Mouse (Mus musculus): ENCODE results near the gene Slco3a1. TPM values are rescaled to one million over a fixed set of nuclear protein-coding genes. Genes with fewer than 3 reads are reported as not detected.
A peak's percentile ranks its signal among the peaks of the same experiment; 100 is the strongest.

The Slco3a1 gene
- polyA plus RNA-seq, 2 experiments = 0.69 to 1.1 TPM

DNA sequence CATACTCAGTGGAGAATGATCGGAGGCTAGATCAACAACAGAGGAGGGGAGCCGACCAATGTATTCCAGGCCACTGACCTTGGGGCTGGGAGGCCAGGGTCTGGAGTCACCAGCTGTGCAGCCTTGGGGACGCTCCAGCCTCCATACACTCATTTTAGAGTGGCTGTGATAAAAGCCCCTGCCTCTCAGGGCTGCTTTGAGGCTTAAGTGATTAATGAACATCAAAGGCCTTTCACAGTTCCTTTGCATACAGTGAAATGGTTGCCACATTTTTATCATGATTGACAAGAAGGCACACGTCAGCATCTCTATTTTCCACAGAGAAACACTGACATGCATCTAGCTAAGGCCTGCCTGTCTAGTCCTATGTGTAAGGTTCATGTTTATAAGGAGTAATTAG is 189.0 kb downstream of the Slco3a1 start:
- no peaks in the 10 kb centered on the region for H3K4me1 ChIP-seq (replicated peaks; ENCODE audit: control insufficient read depth in 2 of 2, insufficient read depth in 2 of 2, low read length in 1 of 2)
- ATAC-seq (ENCODE audit: insufficient read depth) (no peak), DNase-seq (ENCODE audit: low read depth in 3 of 3, low spot score in 3 of 3) (no peak)
- H3K9me3 ChIP-seq (ENCODE audit: control insufficient read depth, low read length) = no peaks in the 10 kb centered on the region
- no peaks in the 10 kb centered on the region for H3K36me3 ChIP-seq (replicated peaks; ENCODE audit: control insufficient read depth, insufficient read depth, low read depth)
- no peaks in the 10 kb centered on the region for H3K27me3 ChIP-seq (ENCODE audit: control insufficient read depth, insufficient read depth, low read length)
- no peak overlapping the region for H3K9ac ChIP-seq (replicated peaks)
- no peak overlapping the region for H3K27ac ChIP-seq
- WGBS (ENCODE audit: insufficient replicate concordance) = 42% methylated on average over 4 of the region's 4 CpGs
- no peak for TF ChIP-seq EP300 (IDR thresholded peaks at IDR 0.05; ENCODE audit: low read depth)
- TF ChIP-seq CTCF (IDR thresholded peaks at IDR 0.05; ENCODE audit: low read depth) = no peak
- no peak overlapping the region for H3K4me3 ChIP-seq (ENCODE audit: insufficient read depth in 1 of 2, low read depth in 2 of 2, low read length in 2 of 2)
- no peak overlapping the region for H3K4me2 ChIP-seq (ENCODE audit: low read depth)

DNA sequence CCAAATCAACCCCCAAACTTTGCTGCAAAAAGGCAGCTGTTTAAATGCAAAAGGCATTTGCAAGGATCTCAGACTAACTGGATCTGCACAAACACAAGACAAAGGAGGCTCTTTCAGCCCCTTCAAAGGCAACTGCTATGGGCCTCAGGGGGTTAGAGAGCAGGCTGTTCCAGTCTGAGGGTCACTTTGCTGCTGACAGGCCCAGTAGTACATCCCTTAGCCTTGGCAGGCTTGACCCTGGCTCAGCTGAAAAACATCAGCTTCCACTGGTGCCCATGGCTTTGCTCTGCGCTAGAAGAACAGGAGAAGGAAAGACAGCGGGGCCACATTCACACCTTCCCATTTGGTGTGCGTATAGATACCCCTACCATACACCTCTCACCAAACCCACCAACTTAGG is 189.6 kb downstream of the Slco3a1 start:
- no peak for DNase-seq (ENCODE audit: low read depth in 3 of 3, low spot score in 3 of 3)
- H3K4me1 ChIP-seq (replicated peaks; ENCODE audit: control insufficient read depth in 2 of 2, insufficient read depth in 2 of 2, low read length in 1 of 2) = no peaks in the 10 kb centered on the region
- H3K4me3 ChIP-seq (ENCODE audit: insufficient read depth in 1 of 2, low read depth in 2 of 2, low read length in 2 of 2) = no peak overlapping the region
- no peaks in the 10 kb centered on the region for H3K9me3 ChIP-seq (ENCODE audit: control insufficient read depth, low read length)
- no peak overlapping the region for H3K4me2 ChIP-seq (ENCODE audit: low read depth)
- WGBS (ENCODE audit: insufficient replicate concordance) = 76% methylated on average over 3 of the region's 3 CpGs
- H3K9ac ChIP-seq (replicated peaks) = no peak overlapping the region
- no peaks in the 10 kb centered on the region for H3K36me3 ChIP-seq (replicated peaks; ENCODE audit: control insufficient read depth, insufficient read depth, low read depth)
- ATAC-seq (ENCODE audit: insufficient read depth) = no peak
- no peak for TF ChIP-seq CTCF (IDR thresholded peaks at IDR 0.05; ENCODE audit: low read depth)
- TF ChIP-seq EP300 (IDR thresholded peaks at IDR 0.05; ENCODE audit: low read depth) = no peak
- no peak overlapping the region for H3K27ac ChIP-seq
- H3K27me3 ChIP-seq (ENCODE audit: control insufficient read depth, insufficient read depth, low read length) = no peaks in the 10 kb centered on the region

DNA sequence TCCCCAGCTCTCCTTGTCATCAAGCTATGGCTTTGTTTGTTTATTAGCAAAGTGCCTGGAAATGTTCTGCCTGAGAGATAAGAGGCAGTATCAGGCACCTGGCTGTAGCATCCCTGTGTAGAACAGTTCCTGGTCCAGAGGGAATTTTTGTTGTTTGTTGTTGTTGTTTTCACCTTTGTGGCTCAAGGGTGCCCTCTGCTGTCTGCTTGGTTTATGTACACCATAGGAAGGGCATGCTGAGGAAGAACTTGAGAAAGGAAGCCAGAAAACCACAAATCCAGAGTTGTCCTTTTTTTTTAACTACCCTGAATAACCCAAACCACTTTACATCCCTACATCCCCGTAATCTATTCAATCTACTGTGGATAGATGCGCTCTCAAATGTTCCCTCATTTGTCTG is 191.1 kb downstream of the Slco3a1 start:
- 21% methylated on average over 2 of the region's 2 CpGs for WGBS (ENCODE audit: insufficient replicate concordance)
- no peak overlapping the region for H3K9ac ChIP-seq (replicated peaks)
- H3K4me3 ChIP-seq (ENCODE audit: insufficient read depth in 1 of 2, low read depth in 2 of 2, low read length in 2 of 2) = no peak overlapping the region
- H3K27me3 ChIP-seq (ENCODE audit: control insufficient read depth, insufficient read depth, low read length) = no peaks in the 10 kb centered on the region
- DNase-seq (ENCODE audit: low read depth in 3 of 3, low spot score in 3 of 3) (no peak), ATAC-seq (ENCODE audit: insufficient read depth) (no peak)
- H3K36me3 ChIP-seq (replicated peaks; ENCODE audit: control insufficient read depth, insufficient read depth, low read depth) = no peaks in the 10 kb centered on the region
- no peak overlapping the region for H3K27ac ChIP-seq
- H3K4me2 ChIP-seq (ENCODE audit: low read depth) = no peak overlapping the region
- peak; percentile 47 for TF ChIP-seq CTCF (IDR thresholded peaks at IDR 0.05; ENCODE audit: low read depth)
- TF ChIP-seq EP300 (IDR thresholded peaks at IDR 0.05; ENCODE audit: low read depth) = no peak
- H3K4me1 ChIP-seq (replicated peaks; ENCODE audit: control insufficient read depth in 2 of 2, insufficient read depth in 2 of 2, low read length in 1 of 2) = no peaks in the 10 kb centered on the region
- H3K9me3 ChIP-seq (ENCODE audit: control insufficient read depth, low read length) = no peaks in the 10 kb centered on the region

DNA sequence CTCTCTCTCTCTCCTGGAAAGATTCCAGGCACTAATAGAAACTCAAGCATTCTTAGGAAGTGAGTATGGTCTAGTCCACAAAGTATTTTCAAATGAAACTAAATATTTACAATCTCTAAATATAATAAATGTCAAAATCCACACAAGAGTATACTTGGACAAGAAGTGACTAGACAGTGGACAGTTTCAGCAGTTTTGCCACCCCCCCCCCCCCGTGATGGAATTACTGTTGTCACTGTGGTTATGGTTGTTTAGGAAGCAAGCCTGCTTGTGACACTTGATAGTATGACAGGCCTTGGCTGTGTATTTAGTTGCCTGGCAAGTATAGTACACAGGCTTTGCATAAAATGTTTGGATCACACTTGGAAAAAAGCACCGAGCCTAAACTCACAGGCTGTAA is 192.9 kb downstream of the Slco3a1 start:
- Histone ChIP-seq H3K4me3 (ENCODE audit: insufficient read depth in 1 of 2, low read depth in 2 of 2, low read length in 2 of 2) (no peak overlapping the region), H3K9me3 (ENCODE audit: control insufficient read depth, low read length) (no peaks in the 10 kb centered on the region), H3K27me3 (ENCODE audit: control insufficient read depth, insufficient read depth, low read length) (no peaks in the 10 kb centered on the region), H3K27ac (no peak overlapping the region), H3K4me2 (ENCODE audit: low read depth) (no peak overlapping the region), H3K4me1 (replicated peaks; ENCODE audit: control insufficient read depth in 2 of 2, insufficient read depth in 2 of 2, low read length in 1 of 2) (no peaks in the 10 kb centered on the region), H3K9ac (replicated peaks) (no peak overlapping the region), H3K36me3 (replicated peaks; ENCODE audit: control insufficient read depth, insufficient read depth, low read depth) (no peaks in the 10 kb centered on the region)
- TF ChIP-seq CTCF (IDR thresholded peaks at IDR 0.05; ENCODE audit: low read depth) (no peak), EP300 (IDR thresholded peaks at IDR 0.05; ENCODE audit: low read depth) (no peak)
- 43% methylated on average over 2 of the region's 2 CpGs for WGBS (ENCODE audit: insufficient replicate concordance)
- ATAC-seq (ENCODE audit: insufficient read depth) (no peak), DNase-seq (ENCODE audit: low read depth in 3 of 3, low spot score in 3 of 3) (no peak)

DNA sequence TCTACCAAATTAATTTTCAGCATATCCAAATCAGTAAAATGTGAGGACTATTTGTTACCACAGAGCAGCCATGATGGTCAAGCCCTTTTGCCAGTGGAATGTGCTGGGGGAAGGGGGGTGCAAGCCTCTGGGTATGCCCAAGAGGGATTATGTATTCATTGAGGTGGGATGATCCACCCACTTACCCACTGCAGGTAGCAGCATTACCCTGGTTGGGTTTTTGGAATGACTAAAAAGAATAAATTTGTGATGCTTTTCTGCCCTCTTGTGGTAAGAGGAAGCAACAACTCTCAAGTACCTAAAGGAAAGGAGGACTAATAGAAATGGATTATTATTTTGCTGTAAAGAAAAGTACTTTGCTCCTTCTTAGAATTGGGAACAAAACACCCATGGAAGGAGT is 197.6 kb downstream of the Slco3a1 start:
- ATAC-seq (ENCODE audit: insufficient read depth) = no peak
- no peak overlapping the region for H3K9ac ChIP-seq (replicated peaks)
- no peak overlapping the region for H3K4me3 ChIP-seq (ENCODE audit: insufficient read depth in 1 of 2, low read depth in 2 of 2, low read length in 2 of 2)
- no peak overlapping the region for H3K4me2 ChIP-seq (ENCODE audit: low read depth)
- H3K27me3 ChIP-seq (ENCODE audit: control insufficient read depth, insufficient read depth, low read length) = no peaks in the 10 kb centered on the region
- no peaks in the 10 kb centered on the region for H3K9me3 ChIP-seq (ENCODE audit: control insufficient read depth, low read length)
- H3K27ac ChIP-seq = no peak overlapping the region
- H3K4me1 ChIP-seq (replicated peaks; ENCODE audit: control insufficient read depth in 2 of 2, insufficient read depth in 2 of 2, low read length in 1 of 2) = no peaks in the 10 kb centered on the region
- TF ChIP-seq EP300 (IDR thresholded peaks at IDR 0.05; ENCODE audit: low read depth) (no peak), CTCF (IDR thresholded peaks at IDR 0.05; ENCODE audit: low read depth) (peak; percentile 37; the same call in 1 of the 2 replicates)
- no peak for DNase-seq (ENCODE audit: low read depth in 3 of 3, low spot score in 3 of 3)
- no peaks in the 10 kb centered on the region for H3K36me3 ChIP-seq (replicated peaks; ENCODE audit: control insufficient read depth, insufficient read depth, low read depth)
